Mouse (Mus musculus) forebrain, postnatal 0 days (tissue): ENCODE measurements around the gene Zfp385c. TPM values are rescaled to one million over a fixed set of nuclear protein-coding genes. Genes with fewer than 3 reads are reported as not detected.

ENCODE experiments used
- ATAC-seq: fragments of 200-750 bp; cut with Nextera tagmentation; 2 replicates; pipeline ENCODE4 v1.8.0; 2017; ENCODE audit warnings: mild to moderate bottlenecking, moderate library complexity
- DNase-seq: peaks from one replicate; pipeline ENCODE4 v3.0.0-alpha.2; 2015
- H3K27ac ChIP-seq: fragments of 300-500 bp; sonication (generic); 2 replicates; pipeline ENCODE4 v1.5.1; 2014; ENCODE audit warnings: low read depth, mild to moderate bottlenecking, antibody characterized with exemption, low read length, moderate library complexity, mixed read lengths
- H3K27me3 ChIP-seq: fragments of 300-500 bp; sonication (generic); 2 replicates; pipeline ENCODE4 v1.6.1; 2014; ENCODE audit warnings: mild to moderate bottlenecking, low read length, mixed read lengths; ENCODE audit not compliant: insufficient read depth
- H3K36me3 ChIP-seq: fragments of 300-500 bp; sonication (generic); 2 replicates; pipeline ENCODE4 v1.6.1; 2014; ENCODE audit warnings: mild to moderate bottlenecking, moderate library complexity; ENCODE audit not compliant: insufficient read depth
- H3K4me1 ChIP-seq: fragments of 300-500 bp; sonication (generic); 2 replicates; pipeline ENCODE4 v1.6.1; 2014; ENCODE audit warnings: antibody characterized with exemption; ENCODE audit not compliant: insufficient read depth
- H3K4me2 ChIP-seq: fragments of 300-500 bp; sonication (generic); 2 replicates; pipeline ENCODE4 v1.6.1; 2014; ENCODE audit warnings: low read depth, mild to moderate bottlenecking, moderate library complexity
- H3K4me3 ChIP-seq: fragments of 300-500 bp; sonication (generic); 2 replicates; pipeline ENCODE4 v1.5.1; 2014; ENCODE audit warnings: low read depth, low read length, mixed read lengths
- H3K9ac ChIP-seq: fragments of 300-500 bp; sonication (generic); 2 replicates; pipeline ENCODE4 v1.6.1; 2014; ENCODE audit warnings: mild to moderate bottlenecking
- H3K9me3 ChIP-seq: fragments of 300-500 bp; sonication (generic); 2 replicates; pipeline ENCODE4 v1.6.1; 2016; ENCODE audit warnings: low read length
- CTCF ChIP-seq: sonication (generic); IDR thresholded peaks from 2 replicates; pipeline ENCODE4 v1.5.1; 2016; ENCODE audit warnings: antibody characterized with exemption, control low read depth, low read depth
- WGBS: fragments of 180-500 bp; shearing (Covaris S2); extraction: QIAGEN DNeasy Blood & Tissue Kit; methylation state at CpG from one replicate; pipeline ENCODE4 v1.1.7; 2014; 5-methylcytosine and 5-hydroxymethylcytosine counted together
- polyA plus RNA-seq: library from polyadenylated mRNA; unstranded; fragments of >200 nt; fragmentation: Nextera tagmentation; extraction: Ambion mirVana; gene quantifications from 2 replicates; pipeline ENCODE4 v1.2.1, GENCODE M21; 2015
- total RNA-seq: library from RNA; depleted of rRNA; stranded (reverse); fragments of >200 nt; gene quantifications from 2 replicates; pipeline ENCODE4 v1.2.3, GENCODE M21; 2014

Gene Zfp385c
- total and polyA plus RNA-seq, 2 experiments from 2014 or later = 1.0 to 2.0 TPM

- H3K4me3 ChIP-seq = no peak overlapping the region
- H3K9ac ChIP-seq = no peak overlapping the region
- ATAC-seq = no peak
- no peak overlapping the region for H3K4me2 ChIP-seq
- H3K27me3 ChIP-seq = no peaks in the 10 kb centered on the region
- no peaks in the 10 kb centered on the region for H3K9me3 ChIP-seq
- peaks cover 5% of the 10 kb centered on the region; the same call in 1 of the 2 replicates for H3K4me1 ChIP-seq
- H3K36me3 ChIP-seq = peaks cover 18% of the 10 kb centered on the region
- DNase-seq = no peak
- no peak overlapping the region for H3K27ac ChIP-seq
- 69% methylated on average over 8 of the region's 8 CpGs for WGBS
- no peak for TF ChIP-seq CTCF
Observed at GRCm38 (mm10) chr11:100603813-100604212, 88.4 kb downstream of the Zfp385c start.

DNA sequence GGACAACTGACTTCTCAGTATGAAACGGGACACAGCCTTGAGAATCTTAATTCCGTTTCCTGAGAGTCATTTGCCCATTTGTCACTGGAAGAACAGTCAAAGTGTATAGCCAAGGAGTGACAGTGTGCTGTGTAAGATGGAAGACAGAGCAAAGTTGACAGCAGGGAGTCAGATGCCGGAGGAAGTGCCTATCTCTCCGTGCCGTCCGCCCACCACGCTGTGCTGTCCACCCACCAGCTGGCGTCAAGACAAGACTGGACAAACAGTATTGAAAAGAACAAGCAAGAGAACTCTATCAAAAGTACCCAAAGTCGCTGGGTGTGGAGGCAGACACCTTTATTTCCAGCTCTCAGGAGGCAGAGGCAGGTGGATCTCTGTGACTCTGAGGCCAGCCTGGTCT, 89.1 kb downstream of the Zfp385c start:
- H3K4me2 ChIP-seq = no peak overlapping the region
- ATAC-seq (no peak), DNase-seq (no peak)
- peaks cover 25% of the 10 kb centered on the region for H3K36me3 ChIP-seq
- H3K27me3 ChIP-seq = no peaks in the 10 kb centered on the region
- TF ChIP-seq CTCF = no peak
- H3K4me3 ChIP-seq = no peak overlapping the region
- H3K9ac ChIP-seq = no peak overlapping the region
- peaks cover 5% of the 10 kb centered on the region; the same call in 1 of the 2 replicates for H3K4me1 ChIP-seq
- H3K9me3 ChIP-seq = no peaks in the 10 kb centered on the region
- no peak overlapping the region for H3K27ac ChIP-seq
- WGBS = 92% methylated on average over 9 of the region's 9 CpGs

DNA sequence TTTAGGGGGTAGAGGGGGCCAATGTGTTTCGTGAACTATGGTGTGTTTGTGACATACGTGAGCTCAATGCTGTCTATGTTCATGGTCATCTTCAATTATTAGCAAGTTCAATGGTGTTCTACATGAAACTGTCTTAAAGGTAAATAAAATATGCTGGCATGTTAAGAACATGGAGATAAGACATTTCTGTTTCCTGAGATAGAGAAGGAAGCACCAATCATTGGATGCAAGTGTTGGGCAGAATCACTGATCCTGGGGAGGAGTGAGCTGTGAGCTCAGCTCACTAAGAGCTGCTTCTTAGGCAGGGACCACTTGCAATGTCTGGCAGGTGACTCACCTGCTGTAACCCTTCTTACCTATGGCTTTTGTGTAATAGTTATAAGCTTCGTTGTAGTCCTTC, 90.9 kb downstream of the Zfp385c start:
- H3K9me3 ChIP-seq = no peaks in the 10 kb centered on the region
- H3K4me3 ChIP-seq = no peak overlapping the region
- no peaks in the 10 kb centered on the region for H3K27me3 ChIP-seq
- peaks cover 5% of the 10 kb centered on the region; the same call in 1 of the 2 replicates for H3K4me1 ChIP-seq
- H3K27ac ChIP-seq = no peak overlapping the region
- no peak overlapping the region for H3K9ac ChIP-seq
- DNase-seq (no peak), ATAC-seq (no peak)
- WGBS = 94% methylated on average over 3 of the region's 3 CpGs
- no peak overlapping the region for H3K4me2 ChIP-seq
- H3K36me3 ChIP-seq = peaks cover 43% of the 10 kb centered on the region
- no peak for TF ChIP-seq CTCF

DNA sequence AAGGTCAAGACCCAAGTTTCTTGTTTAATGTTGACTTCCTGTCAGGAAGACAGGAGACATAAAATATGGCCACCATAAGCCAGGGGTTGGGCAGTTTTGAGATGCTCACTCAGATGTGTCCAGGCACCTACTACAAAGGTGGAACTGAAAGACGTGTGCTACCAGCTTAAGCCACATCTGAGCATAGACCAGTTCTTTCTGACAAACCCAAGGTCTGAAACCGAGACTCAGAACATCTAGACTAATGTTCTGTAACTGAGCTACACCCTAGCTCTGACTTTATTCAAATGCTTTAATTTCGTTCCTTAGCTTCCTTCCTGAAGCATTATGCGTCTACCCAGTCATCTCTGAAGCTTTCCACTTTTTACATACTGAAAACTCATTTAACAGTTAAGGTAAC, 94.2 kb downstream of the Zfp385c start:
- DNase-seq (no peak), ATAC-seq (no peak)
- TF ChIP-seq CTCF = no peak
- H3K9me3 ChIP-seq = no peaks in the 10 kb centered on the region
- no peaks in the 10 kb centered on the region for H3K4me1 ChIP-seq
- H3K27me3 ChIP-seq = no peaks in the 10 kb centered on the region
- H3K27ac ChIP-seq = no peak overlapping the region
- H3K9ac ChIP-seq = no peak overlapping the region
- WGBS = 93% methylated on average over 4 of the region's 4 CpGs
- H3K4me2 ChIP-seq = no peak overlapping the region
- H3K36me3 ChIP-seq = peaks cover 75% of the 10 kb centered on the region
- H3K4me3 ChIP-seq = no peak overlapping the region

DNA sequence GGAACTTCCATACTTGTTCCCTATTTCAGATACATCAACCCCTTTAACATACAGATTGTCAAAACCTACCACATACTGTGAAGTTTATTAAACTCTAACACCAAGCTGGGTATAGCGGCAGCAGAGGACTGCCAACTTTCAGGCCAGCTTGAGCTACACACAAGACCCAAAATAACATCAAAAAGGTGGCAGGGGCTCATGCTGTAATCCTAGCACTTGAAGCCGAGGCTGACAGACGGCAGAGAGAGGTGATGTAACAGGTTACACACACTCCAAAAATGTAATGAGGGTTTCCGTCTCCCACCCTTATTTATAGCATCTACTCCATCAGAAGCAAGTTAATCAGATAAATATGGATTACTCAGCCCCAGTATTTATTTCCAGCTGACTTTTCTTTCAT, 96.7 kb downstream of the Zfp385c start:
- no peak for DNase-seq
- H3K4me3 ChIP-seq = no peak overlapping the region
- H3K9ac ChIP-seq = no peak overlapping the region
- no peak overlapping the region for H3K27ac ChIP-seq
- no peak for ATAC-seq
- TF ChIP-seq CTCF = no peak
- H3K9me3 ChIP-seq = no peaks in the 10 kb centered on the region
- peaks cover 93% of the 10 kb centered on the region for H3K36me3 ChIP-seq
- H3K27me3 ChIP-seq = no peaks in the 10 kb centered on the region
- 77% methylated on average over 4 of the region's 4 CpGs for WGBS
- H3K4me1 ChIP-seq = no peaks in the 10 kb centered on the region
- H3K4me2 ChIP-seq = no peak overlapping the region

- Histone ChIP-seq H3K9ac (no peak overlapping the region), H3K36me3 (peaks cover 96% of the 10 kb centered on the region), H3K4me3 (no peak overlapping the region), H3K4me1 (no peaks in the 10 kb centered on the region), H3K27me3 (no peaks in the 10 kb centered on the region), H3K9me3 (no peaks in the 10 kb centered on the region), H3K4me2 (no peak overlapping the region), H3K27ac (no peak overlapping the region)
- no peak for TF ChIP-seq CTCF
- DNase-seq = no peak
- WGBS = 91% methylated on average over 7 of the region's 7 CpGs
- no peak for ATAC-seq
Observed at GRCm38 (mm10) chr11:100594608-100595007, 97.6 kb downstream of the Zfp385c start.

DNA sequence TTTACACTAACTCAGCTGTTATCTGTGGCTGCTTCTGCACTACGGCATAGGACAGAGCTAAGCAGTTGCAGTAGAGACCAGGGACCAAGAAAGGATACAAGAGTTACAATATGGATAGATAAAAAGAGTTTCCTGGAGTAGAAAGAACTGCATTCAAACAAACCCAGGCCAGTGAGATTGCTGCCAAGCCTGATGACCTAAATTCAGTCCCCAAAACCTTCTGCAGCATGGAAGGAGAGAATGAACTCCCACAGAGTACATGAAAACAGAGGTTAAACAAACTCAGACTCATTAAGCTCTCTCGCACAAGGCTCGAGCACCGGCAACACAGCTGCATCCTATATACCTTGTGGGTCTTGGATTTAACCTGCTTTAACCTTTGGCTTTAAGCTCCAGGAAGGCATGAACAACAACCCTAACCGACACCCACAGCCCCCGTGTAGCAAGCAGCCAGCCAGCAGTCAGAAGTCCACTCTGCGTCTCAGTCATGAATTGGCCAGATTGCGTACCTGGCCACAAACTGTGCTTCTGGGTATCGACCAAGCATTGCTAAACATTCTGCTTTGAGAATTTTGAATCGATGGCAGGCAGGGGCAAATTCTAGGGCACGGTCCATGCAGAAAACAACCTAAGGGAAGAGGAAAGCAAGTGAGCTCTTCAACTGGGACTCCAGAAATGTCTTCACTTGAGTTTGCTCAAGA, 99.8 kb downstream of the Zfp385c start:
- Histone ChIP-seq H3K4me3 (no peak overlapping the region), H3K27me3 (no peaks in the 10 kb centered on the region), H3K36me3 (peaks cover 94% of the 10 kb centered on the region), H3K4me1 (no peaks in the 10 kb centered on the region), H3K9ac (no peak overlapping the region), H3K9me3 (no peaks in the 10 kb centered on the region), H3K4me2 (no peak overlapping the region), H3K27ac (no peak overlapping the region)
- no peak for ATAC-seq
- DNase-seq = no peak
- no peak for TF ChIP-seq CTCF
- 82% methylated on average over 11 of the region's 11 CpGs for WGBS
